Mouse (Mus musculus) testis, adult 2 months (tissue): ENCODE results near the gene Itga5. TPM values are rescaled to one million over a fixed set of nuclear protein-coding genes. Genes with fewer than 3 reads are reported as not detected.
"Not testable (repeated sequence)": the region's sequence is repeated elsewhere in the genome, so short reads cannot be mapped to it uniquely, and the experiment has no call there.

Experiments
- H3K27ac ChIP-seq: fragments of 200-500 bp; 2 replicates; pipeline ENCODE4 v1.5.1; 2012; ENCODE audit warnings: low read depth, low read length; ENCODE audit not compliant: control insufficient read depth, insufficient read depth
- H3K27me3 ChIP-seq: fragments of 200-500 bp; 2 replicates; pipeline ENCODE4 v1.6.1; 2012; ENCODE audit warnings: mild to moderate bottlenecking, low read length, moderate library complexity; ENCODE audit not compliant: control insufficient read depth, insufficient read depth
- H3K36me3 ChIP-seq: fragments of 200-500 bp; 2 replicates; pipeline ENCODE4 v1.6.1; 2012; ENCODE audit warnings: mild to moderate bottlenecking, low read length; ENCODE audit not compliant: control insufficient read depth, insufficient read depth
- H3K4me1 ChIP-seq: fragments of 200-500 bp; 2 replicates; pipeline ENCODE4 v1.6.1; 2012; ENCODE audit warnings: low read length; ENCODE audit not compliant: control insufficient read depth, insufficient read depth
- H3K4me3 ChIP-seq: fragments of 200-500 bp; 2 replicates; pipeline ENCODE4 v1.5.1; 2012; ENCODE audit warnings: low read depth, mild to moderate bottlenecking, low read length, moderate library complexity, mixed read lengths; ENCODE audit not compliant: control insufficient read depth
- CTCF ChIP-seq: fragments of 200-500 bp; IDR thresholded peaks from 2 replicates; pipeline ENCODE4 v1.5.1; 2012; ENCODE audit warnings: low read depth, mild to moderate bottlenecking, inconsistent platforms, low read length, moderate library complexity; ENCODE audit not compliant: control insufficient read depth, insufficient read depth, insufficient replicate concordance
- POLR2A ChIP-seq: fragments of 200-500 bp; IDR thresholded peaks from 2 replicates; pipeline ENCODE4 v1.6.1; 2012; ENCODE audit warnings: low read depth, mild to moderate bottlenecking, inconsistent platforms, low read length, moderate library complexity; ENCODE audit not compliant: control insufficient read depth
- polyA plus RNA-seq: library from polyadenylated mRNA; depleted of rRNA; stranded (reverse); fragments of >200 nt; gene quantifications from 2 replicates; pipeline ENCODE4 v1.2.3, GENCODE M21; 2012; rRNA removed

The Itga5 gene
- polyA plus RNA-seq: 1.1 and 1.4 TPM in 2 replicates

GRCm38 (mm10) chr15:103366376-103367149, at the start of gene Itga5:
TSS of gene Itga5 (minus strand) at chr15:103366763.
- no peak within 1 kb of the TSS for H3K27ac ChIP-seq
- H3K36me3 ChIP-seq: no peaks in the 10 kb centered on the region
- H3K4me1 ChIP-seq: peaks cover 2% of the 10 kb centered on the region
- peak within 1 kb of the TSS; percentile 74 for H3K4me3 ChIP-seq
- TF ChIP-seq POLR2A (no peak), CTCF (no peak)
- H3K27me3 ChIP-seq: no peaks in the 10 kb centered on the region

GRCm38 (mm10) chr15:103405586-103405985, 39.0 kb upstream of the Itga5 start:
- H3K27ac ChIP-seq, H3K4me1 ChIP-seq, H3K4me3 ChIP-seq, H3K27me3 ChIP-seq, H3K36me3 ChIP-seq: not testable (repeated sequence)

GRCm38 (mm10) chr15:103401361-103401760, 34.8 kb upstream of the Itga5 start:
- no peak overlapping the region for H3K27ac ChIP-seq
- H3K4me3 ChIP-seq: no peak overlapping the region
- TF ChIP-seq CTCF (no peak), POLR2A (no peak)
- H3K4me1 ChIP-seq: no peaks in the 10 kb centered on the region
- no peaks in the 10 kb centered on the region for H3K36me3 ChIP-seq
- H3K27me3 ChIP-seq: no peaks in the 10 kb centered on the region

- no peaks in the 10 kb centered on the region for H3K4me1 ChIP-seq
- H3K27ac ChIP-seq: no peak overlapping the region
- H3K36me3 ChIP-seq: no peaks in the 10 kb centered on the region
- TF ChIP-seq POLR2A: no peak
- H3K4me3 ChIP-seq: no peak overlapping the region
- no peaks in the 10 kb centered on the region for H3K27me3 ChIP-seq
These were observed 27.0 kb upstream of the Itga5 start for GRCm38 (mm10) chr15:103393577-103393976.

- H3K36me3 ChIP-seq: no peaks in the 10 kb centered on the region
- no peak overlapping the region for H3K27ac ChIP-seq
- no peaks in the 10 kb centered on the region for H3K27me3 ChIP-seq
- H3K4me3 ChIP-seq: no peak overlapping the region
- H3K4me1 ChIP-seq: no peaks in the 10 kb centered on the region
- TF ChIP-seq POLR2A (no peak), CTCF (no peak)
These were observed 22.1 kb upstream of the Itga5 start for GRCm38 (mm10) chr15:103388556-103389145.

- Histone ChIP-seq H3K27me3 (no peaks in the 10 kb centered on the region), H3K4me1 (no peaks in the 10 kb centered on the region), H3K36me3 (no peaks in the 10 kb centered on the region), H3K4me3 (no peak overlapping the region), H3K27ac (no peak overlapping the region)
- TF ChIP-seq POLR2A (no peak), CTCF (no peak)
These were observed 17.4 kb upstream of the Itga5 start for GRCm38 (mm10) chr15:103383771-103384488.

- TF ChIP-seq CTCF (no peak), POLR2A (no peak)
- Histone ChIP-seq H3K4me1 (no peaks in the 10 kb centered on the region), H3K27ac (no peak overlapping the region; the same call in 1 of the 2 replicates), H3K4me3 (no peak overlapping the region), H3K27me3 (no peaks in the 10 kb centered on the region), H3K36me3 (no peaks in the 10 kb centered on the region)
These were observed 16.3 kb upstream of the Itga5 start for GRCm38 (mm10) chr15:103382795-103383406.
